Mouse (Mus musculus): ENCODE results near the gene Itga10. TPM values are rescaled to one million over a fixed set of nuclear protein-coding genes. Genes with fewer than 3 reads are reported as not detected.
"Not testable (repeated sequence)": the region's sequence is repeated elsewhere in the genome, so short reads cannot be mapped to it uniquely, and the experiment has no call there.

The Itga10 gene
- total and polyA plus RNA-seq, 2 experiments from 2014 or later: 1.0 to 3.3 TPM

GRCm38 (mm10) chr3:96601941-96602703, 43.3 kb upstream of the Itga10 start:
- WGBS: 8% methylated on average over 10 of the region's 10 CpGs
- TF ChIP-seq CTCF (IDR thresholded peaks at IDR 0.05): no peak
- no peaks in the 10 kb centered on the region for H3K27me3 ChIP-seq (ENCODE audit: insufficient read depth, low read length)
- DNase-seq (ENCODE audit: low spot score) (peak; percentile 75), ATAC-seq (ENCODE audit: low FRiP score) (no peak)
- H3K27ac ChIP-seq (ENCODE audit: low read depth, low read length): peak overlapping the region; percentile 59
- H3K4me2 ChIP-seq (ENCODE audit: low read depth, low read length, poor library complexity, severe bottlenecking): peak overlapping the region; percentile 72
- peaks cover 12% of the 10 kb centered on the region; the same call in 1 of the 2 replicates for H3K4me1 ChIP-seq (ENCODE audit: insufficient read depth, low read length)
- H3K9ac ChIP-seq (replicated peaks; ENCODE audit: low read length, poor library complexity, severe bottlenecking): peak overlapping the region; percentile 80
- H3K36me3 ChIP-seq (ENCODE audit: insufficient read depth, low read length): no peaks in the 10 kb centered on the region
- no peaks in the 10 kb centered on the region for H3K9me3 ChIP-seq (ENCODE audit: low read length)
- peak overlapping the region; percentile 83 for H3K4me3 ChIP-seq (ENCODE audit: low read depth, low read length)

GRCm38 (mm10) chr3:96602704-96603084, 42.7 kb upstream of the Itga10 start:
- H3K4me3 ChIP-seq (ENCODE audit: low read depth, low read length): peak overlapping the region; percentile 83
- TF ChIP-seq CTCF (IDR thresholded peaks at IDR 0.05): no peak
- peak; percentile 16 for DNase-seq (ENCODE audit: low spot score)
- peak overlapping the region; percentile 72 for H3K4me2 ChIP-seq (ENCODE audit: low read depth, low read length, poor library complexity, severe bottlenecking)
- H3K27ac ChIP-seq (ENCODE audit: low read depth, low read length): peak overlapping the region; percentile 38; the same call in 1 of the 2 replicates
- H3K36me3 ChIP-seq (ENCODE audit: insufficient read depth, low read length): no peaks in the 10 kb centered on the region
- H3K9ac ChIP-seq (replicated peaks; ENCODE audit: low read length, poor library complexity, severe bottlenecking): peak overlapping the region; percentile 29
- 19% methylated on average over 5 of the region's 5 CpGs for WGBS
- H3K27me3 ChIP-seq (ENCODE audit: insufficient read depth, low read length): no peaks in the 10 kb centered on the region
- H3K9me3 ChIP-seq (ENCODE audit: low read length): no peaks in the 10 kb centered on the region
- no peak for ATAC-seq (ENCODE audit: low FRiP score)
- peaks cover 12% of the 10 kb centered on the region; the same call in 1 of the 2 replicates for H3K4me1 ChIP-seq (ENCODE audit: insufficient read depth, low read length)

GRCm38 (mm10) chr3:96603311-96603710, 42.1 kb upstream of the Itga10 start:
- H3K4me2 ChIP-seq (ENCODE audit: low read depth, low read length, poor library complexity, severe bottlenecking): peak overlapping the region; percentile 72
- H3K27me3 ChIP-seq (ENCODE audit: insufficient read depth, low read length): no peaks in the 10 kb centered on the region
- 22% methylated on average over 5 of the region's 5 CpGs for WGBS
- H3K27ac ChIP-seq (ENCODE audit: low read depth, low read length): no peak overlapping the region
- H3K4me3 ChIP-seq (ENCODE audit: low read depth, low read length): peak overlapping the region; percentile 83; the same call in 1 of the 2 replicates
- ATAC-seq (ENCODE audit: low FRiP score) (no peak), DNase-seq (ENCODE audit: low spot score) (peak; percentile 87)
- H3K4me1 ChIP-seq (ENCODE audit: insufficient read depth, low read length): peaks cover 12% of the 10 kb centered on the region; the same call in 1 of the 2 replicates
- no peaks in the 10 kb centered on the region for H3K36me3 ChIP-seq (ENCODE audit: insufficient read depth, low read length)
- no peak for TF ChIP-seq CTCF (IDR thresholded peaks at IDR 0.05)
- peak overlapping the region; percentile 29; the same call in 1 of the 2 replicates for H3K9ac ChIP-seq (replicated peaks; ENCODE audit: low read length, poor library complexity, severe bottlenecking)
- no peaks in the 10 kb centered on the region for H3K9me3 ChIP-seq (ENCODE audit: low read length)

- not testable (repeated sequence) for H3K9me3 ChIP-seq (ENCODE audit: low read length); H3K27me3 ChIP-seq (ENCODE audit: insufficient read depth, low read length); H3K36me3 ChIP-seq (ENCODE audit: insufficient read depth, low read length); DNase-seq (ENCODE audit: low spot score); H3K9ac ChIP-seq (replicated peaks; ENCODE audit: low read length, poor library complexity, severe bottlenecking); H3K27ac ChIP-seq (ENCODE audit: low read depth, low read length); H3K4me3 ChIP-seq (ENCODE audit: low read depth, low read length); H3K4me2 ChIP-seq (ENCODE audit: low read depth, low read length, poor library complexity, severe bottlenecking); ATAC-seq (ENCODE audit: low FRiP score)
- peaks cover 12% of the 10 kb centered on the region; the same call in 1 of the 2 replicates for H3K4me1 ChIP-seq (ENCODE audit: insufficient read depth, low read length)
- 80% methylated on average over 4 of the region's 4 CpGs for WGBS
These were observed 39.4 kb upstream of the Itga10 start for GRCm38 (mm10) chr3:96606007-96606406.

- Histone ChIP-seq H3K36me3 (ENCODE audit: insufficient read depth, low read length) (no peaks in the 10 kb centered on the region), H3K27ac (ENCODE audit: low read depth, low read length) (no peak overlapping the region), H3K4me1 (ENCODE audit: insufficient read depth, low read length) (peaks cover 12% of the 10 kb centered on the region; the same call in 1 of the 2 replicates), H3K9ac (replicated peaks; ENCODE audit: low read length, poor library complexity, severe bottlenecking) (no peak overlapping the region), H3K4me2 (ENCODE audit: low read depth, low read length, poor library complexity, severe bottlenecking) (no peak overlapping the region), H3K4me3 (ENCODE audit: low read depth, low read length) (no peak overlapping the region), H3K9me3 (ENCODE audit: low read length) (no peaks in the 10 kb centered on the region), H3K27me3 (ENCODE audit: insufficient read depth, low read length) (no peaks in the 10 kb centered on the region)
- WGBS: 88% methylated on average over 4 of the region's 4 CpGs
- ATAC-seq (ENCODE audit: low FRiP score) (no peak), DNase-seq (ENCODE audit: low spot score) (no peak)
- TF ChIP-seq CTCF (IDR thresholded peaks at IDR 0.05): no peak
These were observed 38.8 kb upstream of the Itga10 start for GRCm38 (mm10) chr3:96606618-96607017.

- ATAC-seq (ENCODE audit: low FRiP score) (no peak), DNase-seq (ENCODE audit: low spot score) (no peak)
- H3K36me3 ChIP-seq (ENCODE audit: insufficient read depth, low read length): peaks cover 18% of the 10 kb centered on the region
- no peaks in the 10 kb centered on the region for H3K9me3 ChIP-seq (ENCODE audit: low read length)
- H3K4me3 ChIP-seq (ENCODE audit: low read depth, low read length): no peak overlapping the region
- TF ChIP-seq CTCF (IDR thresholded peaks at IDR 0.05): no peak
- no peak overlapping the region for H3K4me2 ChIP-seq (ENCODE audit: low read depth, low read length, poor library complexity, severe bottlenecking)
- no peak overlapping the region for H3K27ac ChIP-seq (ENCODE audit: low read depth, low read length)
- 97% methylated on average over 3 of the region's 3 CpGs for WGBS
- no peaks in the 10 kb centered on the region for H3K4me1 ChIP-seq (ENCODE audit: insufficient read depth, low read length)
- H3K27me3 ChIP-seq (ENCODE audit: insufficient read depth, low read length): no peaks in the 10 kb centered on the region
- no peak overlapping the region for H3K9ac ChIP-seq (replicated peaks; ENCODE audit: low read length, poor library complexity, severe bottlenecking)
These were observed 27.4 kb upstream of the Itga10 start for GRCm38 (mm10) chr3:96617941-96618340.

Data from midbrain, postnatal 0 days (tissue).